Mouse (Mus musculus) embryonic fibroblast, embryonic 13.5 days (primary cell): ENCODE results near the gene Tesk1.

ENCODE experiments used
- CTCF ChIP-seq: IDR thresholded peaks from 2 replicates; pipeline ENCODE4 v1.5.1; 2011; ENCODE audit warnings: mild to moderate bottlenecking, control low read depth, low read length, moderate library complexity, borderline replicate concordance; ENCODE audit not compliant: insufficient read depth
- POLR2A ChIP-seq: IDR thresholded peaks from 2 replicates; pipeline ENCODE4 v1.6.1; 2011; ENCODE audit warnings: low read depth, mild to moderate bottlenecking, control low read depth, low read length, moderate library complexity

GRCm38 (mm10) chr4:43432832-43433231 lies 8.9 kb upstream of the Tesk1 start:
- TF ChIP-seq CTCF (no peak), POLR2A (no peak)
